Mouse (Mus musculus) heart, postnatal 10 days (tissue): ENCODE measurements around the gene Cyp24a1. TPM values are rescaled to one million over a fixed set of nuclear protein-coding genes. Genes with fewer than 3 reads are reported as not detected.

Source experiments
- DNase-seq, 2 experiments: peaks; one replicate each; pipeline ENCODE4 v3.0.0; 2021
- intact Hi-C: fragments of 180-260 bp; cut with DNase I; formaldehyde crosslinking; loops from one replicate; pipeline ENCODE4 v1.15.1; 2025
- total RNA-seq, 2 experiments: library from RNA; stranded (reverse); gene quantifications; 2 replicates each; pipeline ENCODE4 v1.2.3; 2021

Cyp24a1 gene
- total RNA-seq, 2 experiments from 2014 or later: not detected

GRCm38 (mm10) chr2:170447651-170448050, 49.3 kb downstream of the Cyp24a1 start:
- intact Hi-C loops: no loop called here
- no peak for DNase-seq

- intact Hi-C loops: no loop called here
- no peak for DNase-seq
Observed at GRCm38 (mm10) chr2:170446843-170447383, 50.0 kb downstream of the Cyp24a1 start.

DNA sequence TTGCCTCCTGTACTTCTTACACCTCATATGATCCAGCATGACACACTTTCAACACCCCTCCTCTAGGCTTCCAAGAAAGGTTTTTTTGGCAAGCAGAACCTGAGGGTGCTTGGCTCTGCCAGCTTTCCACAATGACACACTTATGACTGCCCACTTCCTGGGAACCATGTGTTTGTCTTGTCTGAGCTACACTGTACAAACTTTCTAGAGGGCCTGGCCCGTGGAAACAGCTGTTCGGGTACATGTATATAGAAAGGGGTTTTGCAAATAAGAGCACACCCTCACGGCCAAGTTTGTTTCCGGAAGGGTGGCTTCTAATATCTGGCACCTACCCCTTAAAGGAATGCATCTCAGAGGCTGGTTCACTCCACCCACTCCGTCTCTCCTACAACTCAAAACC, 51.1 kb downstream of the Cyp24a1 start:
- intact Hi-C loops: no loop called here
- DNase-seq: no peak

DNA sequence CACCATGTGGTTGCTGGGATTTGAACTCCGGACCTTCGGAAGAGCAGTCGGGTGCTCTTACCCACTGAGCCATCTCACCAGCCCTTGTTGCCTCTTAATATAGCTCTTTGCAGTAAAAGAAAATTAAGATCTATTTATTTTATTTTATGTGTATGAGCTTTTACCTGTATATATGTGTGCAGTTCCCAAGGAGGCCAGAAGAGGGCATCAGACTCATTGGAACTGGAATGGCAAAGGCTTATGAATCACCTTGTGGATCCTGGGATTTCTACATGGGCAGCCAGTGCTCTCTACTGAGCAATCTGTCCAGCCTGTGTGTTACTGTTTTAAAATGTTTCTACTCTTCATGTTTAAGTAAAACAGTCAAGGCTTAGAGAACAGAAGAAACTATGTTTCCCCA, 54.4 kb downstream of the Cyp24a1 start:
- intact Hi-C loops: no loop called here
- DNase-seq: no peak

DNA sequence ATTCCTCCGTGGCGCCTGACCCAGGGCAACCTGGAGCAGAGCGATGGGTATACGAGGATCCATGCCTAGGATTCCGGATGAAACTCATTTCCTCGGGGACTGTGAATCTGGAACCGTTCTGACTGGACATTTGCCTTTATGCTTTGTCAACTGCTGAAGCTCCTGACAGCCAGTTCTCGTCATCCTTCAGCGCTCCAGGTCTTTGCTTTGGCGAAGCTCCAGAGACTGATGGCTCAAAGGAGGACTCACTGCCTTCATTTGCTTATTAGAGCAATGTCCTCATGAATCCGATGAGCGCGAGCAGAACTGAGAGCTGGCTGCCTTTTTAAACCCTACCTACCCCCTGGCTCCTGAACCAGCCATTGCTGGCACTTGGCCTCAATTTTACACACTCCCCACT, 58.2 kb downstream of the Cyp24a1 start:
- intact Hi-C loops: no loop called here
- no peak for DNase-seq

- intact Hi-C loops: no loop called here
- no peak for DNase-seq
Observed at GRCm38 (mm10) chr2:170436204-170436603, 60.7 kb downstream of the Cyp24a1 start.

Other genes with a start within 250 kb of the Cyp24a1 start
- gene Bcas1, start 69.3 kb downstream of the Cyp24a1 start, total RNA-seq: under 1 TPM; 0.48 to 0.69 TPM
- gene Pfdn4, start 717 bp downstream of the Cyp24a1 start, total RNA-seq: 10 to 100 TPM; 14.9 to 15.2 TPM
- gene 4930470P17Rik, start 104.9 kb upstream of the Cyp24a1 start, total RNA-seq: not detected
- under 1 TPM in 1 of 2 experiments, not detected in 1; 0.34 TPM for gene Dok5, start 234.7 kb upstream of the Cyp24a1 start, total RNA-seq